Mouse (Mus musculus): ENCODE data around the gene Ncdn.

DNA sequence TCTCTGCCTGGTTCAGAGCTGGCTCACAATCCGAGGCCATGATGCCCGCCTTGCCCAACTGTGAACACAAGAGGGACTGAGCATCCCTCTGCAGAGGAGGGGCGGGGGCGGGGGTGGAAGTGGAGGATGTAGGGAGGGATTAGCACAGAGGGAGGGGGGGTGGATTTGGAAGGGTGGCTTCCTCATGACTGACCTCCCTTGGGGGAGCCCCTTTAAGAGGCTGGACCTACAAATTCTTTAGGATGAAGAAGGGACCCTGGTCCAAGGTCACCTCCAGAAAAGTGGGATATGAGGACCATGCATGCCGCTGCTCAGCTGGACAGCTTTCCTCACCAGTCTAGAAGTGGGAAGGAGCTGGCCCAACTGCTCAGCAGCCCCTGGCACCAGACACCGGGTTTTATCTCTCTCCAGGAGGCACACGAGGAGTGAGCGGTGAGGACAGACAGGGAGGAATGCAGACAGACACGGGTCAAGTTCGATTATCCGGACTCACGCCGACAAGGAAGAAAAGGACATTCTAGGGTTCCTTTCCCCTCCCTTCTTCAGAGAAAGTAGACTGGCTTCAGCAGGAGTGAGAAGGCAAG is 1.1 kb downstream of the Ncdn start:
- no peak for TF ChIP-seq MYOG (IDR thresholded peaks at IDR 0.05; ENCODE audit: control insufficient read depth in 1 of 3, insufficient read depth in 1 of 3, insufficient read length in 2 of 3, low read depth in 2 of 3)
- TF ChIP-seq TCF12 (IDR thresholded peaks at IDR 0.05; ENCODE audit: insufficient read depth, poor library complexity, severe bottlenecking): no peak
- TF ChIP-seq USF1 (IDR thresholded peaks at IDR 0.05; ENCODE audit: low read depth): no peak
- TF ChIP-seq POLR2A (IDR thresholded peaks at IDR 0.05; ENCODE audit: insufficient read length, low read depth): no peak
- TF ChIP-seq E2F4 (IDR thresholded peaks at IDR 0.05; ENCODE audit: insufficient read depth): no peak
- TF ChIP-seq CEBPB (IDR thresholded peaks at IDR 0.05; ENCODE audit: insufficient read depth, poor library complexity, severe bottlenecking): no peak
- TF ChIP-seq SRF (IDR thresholded peaks at IDR 0.05; ENCODE audit: control insufficient read depth, insufficient read length, low read depth): no peak
- no peak for TF ChIP-seq MAX (IDR thresholded peaks at IDR 0.05; ENCODE audit: low read depth)
